Mouse (Mus musculus): ENCODE measurements around the gene Amy2a5.
"Not testable (repeated sequence)": the region's sequence is repeated elsewhere in the genome, so short reads cannot be mapped to it uniquely, and the experiment has no call there.

Amy2a5 gene

DNA sequence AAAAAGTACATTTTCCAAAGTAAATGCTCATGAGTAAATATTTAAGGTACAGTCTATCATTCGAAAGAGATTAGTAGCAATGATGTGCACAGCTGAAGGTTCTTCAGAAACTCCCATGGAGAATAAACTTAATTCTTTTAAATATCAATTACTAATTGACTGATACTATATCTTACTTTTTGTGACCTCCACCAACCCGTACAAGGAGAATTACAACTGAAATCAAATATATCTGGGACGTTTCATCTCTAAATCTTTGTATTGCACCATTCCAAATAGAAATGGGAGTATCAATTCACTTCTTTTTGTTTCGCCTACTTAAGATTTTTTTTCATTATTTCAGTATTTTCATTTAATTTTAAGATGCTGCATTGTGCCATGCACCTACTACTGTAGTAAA is at the start of gene Amy2a5:
Amy2a5 (minus strand) TSS at position 101 of the 400 bp plus-strand sequence.
- not testable (repeated sequence) for DNase-seq

DNA sequence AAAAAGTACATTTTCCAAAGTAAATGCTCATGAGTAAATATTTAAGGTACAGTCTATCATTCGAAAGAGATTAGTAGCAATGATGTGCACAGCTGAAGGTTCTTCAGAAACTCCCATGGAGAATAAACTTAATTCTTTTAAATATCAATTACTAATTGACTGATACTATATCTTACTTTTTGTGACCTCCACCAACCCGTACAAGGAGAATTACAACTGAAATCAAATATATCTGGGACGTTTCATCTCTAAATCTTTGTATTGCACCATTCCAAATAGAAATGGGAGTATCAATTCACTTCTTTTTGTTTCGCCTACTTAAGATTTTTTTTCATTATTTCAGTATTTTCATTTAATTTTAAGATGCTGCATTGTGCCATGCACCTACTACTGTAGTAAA is 32.7 kb upstream of the Amy2a5 start, which contains the start of gene Amy2a4:
Amy2a4 (minus strand) TSS at position 101 of the 400 bp plus-strand sequence.
- DNase-seq = not testable (repeated sequence)

DNA sequence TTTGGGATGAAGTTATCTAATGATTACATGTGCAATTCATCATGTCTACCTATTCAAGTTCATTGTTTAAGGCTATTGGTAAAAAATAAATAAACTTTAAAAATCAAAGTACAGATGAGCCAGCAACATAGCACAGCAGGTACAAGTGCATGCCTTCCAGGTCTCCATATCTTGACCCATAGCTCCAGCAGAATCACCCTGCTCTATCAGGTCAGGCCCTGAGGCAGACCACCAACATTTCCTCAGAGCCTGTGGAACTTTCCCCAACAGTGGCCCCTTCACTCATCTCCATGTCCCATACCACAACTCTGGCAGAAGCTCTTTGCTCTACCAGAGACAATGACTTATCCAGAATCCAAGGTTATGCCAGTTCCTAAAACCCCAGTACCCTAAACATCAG is 21.6 kb upstream of the Amy2a5 start:
- DNase-seq = not testable (repeated sequence)

DNA sequence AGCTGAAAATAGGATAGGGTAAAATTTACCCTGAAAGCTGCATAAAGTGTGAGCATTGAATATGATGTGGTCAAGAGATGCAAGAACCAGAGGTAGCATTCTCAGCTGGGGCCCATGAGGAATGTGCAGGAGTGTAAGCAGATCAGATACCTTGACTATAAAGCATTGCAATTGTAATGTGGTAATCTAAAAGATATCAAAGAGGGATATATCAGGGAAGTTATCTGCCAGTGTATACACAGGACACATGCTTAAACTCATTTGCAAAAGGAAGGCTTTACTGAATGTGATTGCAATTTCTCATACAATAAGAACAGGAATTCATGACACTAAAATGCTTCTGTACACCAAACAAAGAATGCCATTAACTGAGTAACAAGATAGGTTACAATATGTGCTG is 20.9 kb upstream of the Amy2a5 start:
- not testable (repeated sequence) for DNase-seq

DNA sequence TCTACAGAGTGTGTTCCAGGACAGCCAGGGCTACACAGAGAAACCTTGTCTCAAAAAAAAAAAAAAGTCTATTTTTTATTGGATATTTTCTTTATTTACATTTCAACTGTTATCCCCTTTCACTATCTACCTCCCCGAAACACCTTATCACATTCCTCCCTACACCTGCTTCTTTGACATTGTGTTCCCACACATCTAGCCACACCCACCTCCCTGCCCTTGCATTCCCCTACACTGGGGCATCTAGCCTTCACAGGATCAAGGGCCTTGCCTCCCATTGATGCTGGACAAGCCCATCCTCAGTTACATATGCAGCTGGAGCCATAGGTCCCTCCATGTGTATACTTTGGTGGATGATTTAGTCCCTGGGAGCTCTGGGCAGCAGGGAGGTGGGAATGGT is 31.5 kb downstream of the Amy2a5 start:
- DNase-seq = no peak

All from cerebellum, adult 11 months (tissue).